Mouse (Mus musculus) right cerebral cortex, adult 18-20 months (tissue): ENCODE measurements around the gene Man1a.

Source experiments
- DNase-seq: peaks from one replicate; pipeline ENCODE4 v3.0.0; 2022; ENCODE audit warnings: mixed read lengths

Gene Man1a

DNA sequence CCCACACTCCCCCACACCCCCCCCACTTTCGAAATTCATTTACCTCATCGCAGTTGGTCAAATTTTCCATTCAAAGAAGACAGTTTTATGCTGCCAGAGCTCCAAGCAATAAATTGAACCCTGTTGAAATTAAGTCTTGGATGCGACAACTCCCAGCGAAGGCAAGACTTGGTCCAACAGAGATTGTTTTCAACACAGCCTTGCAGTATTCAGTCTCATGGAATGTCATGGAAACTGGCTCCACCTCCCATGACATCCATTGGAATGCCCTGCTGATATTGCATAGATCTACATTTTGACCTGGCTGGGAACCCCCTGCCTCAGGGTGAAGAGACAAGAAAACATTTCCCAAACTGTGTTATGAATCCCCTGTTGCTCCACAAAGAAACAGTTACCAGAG lies at the start of gene Man1a:
TSS of gene Man1a (minus strand) at position 190 of the 400 bp plus-strand sequence.
- no peak for DNase-seq

DNA sequence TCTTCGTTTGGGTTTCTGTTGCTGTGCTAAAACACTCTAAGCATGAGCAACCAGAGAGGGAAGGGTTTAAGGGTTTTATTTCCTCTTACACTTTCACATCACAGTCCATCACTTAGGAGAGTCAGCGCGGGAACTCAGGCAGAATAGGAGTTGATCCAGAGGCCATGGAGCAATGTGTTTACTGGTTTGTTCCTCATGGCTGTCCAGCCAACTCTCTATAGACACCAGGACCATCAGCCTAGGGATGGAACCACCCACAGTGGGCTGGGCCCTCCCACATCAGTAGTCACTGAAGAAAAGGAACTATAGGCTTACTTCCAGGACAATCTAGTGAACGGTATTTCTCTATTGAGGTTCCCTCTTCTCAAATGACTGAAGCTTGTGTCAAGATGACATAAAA lies 45.4 kb upstream of the Man1a start:
- DNase-seq = no peak

DNA sequence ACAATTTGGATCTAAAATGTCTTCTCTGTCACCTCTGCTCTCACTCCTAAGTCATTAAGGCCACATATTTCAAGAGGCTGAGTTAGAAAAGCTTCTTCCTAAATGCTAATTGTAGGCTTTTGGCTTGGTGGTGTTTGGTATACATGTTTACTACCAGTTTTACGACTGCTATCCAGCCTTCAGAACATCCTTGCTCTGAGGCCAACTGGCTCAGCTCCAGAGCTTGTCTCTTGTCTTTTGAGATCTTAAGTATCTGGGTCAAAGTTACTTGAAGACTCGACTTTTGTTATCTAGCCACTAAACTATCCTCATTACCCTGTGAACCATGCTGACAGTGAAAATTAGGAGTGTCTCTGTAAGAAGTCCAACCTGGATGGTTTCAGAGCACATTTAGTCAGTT lies 44.0 kb upstream of the Man1a start:
- DNase-seq = no peak

DNA sequence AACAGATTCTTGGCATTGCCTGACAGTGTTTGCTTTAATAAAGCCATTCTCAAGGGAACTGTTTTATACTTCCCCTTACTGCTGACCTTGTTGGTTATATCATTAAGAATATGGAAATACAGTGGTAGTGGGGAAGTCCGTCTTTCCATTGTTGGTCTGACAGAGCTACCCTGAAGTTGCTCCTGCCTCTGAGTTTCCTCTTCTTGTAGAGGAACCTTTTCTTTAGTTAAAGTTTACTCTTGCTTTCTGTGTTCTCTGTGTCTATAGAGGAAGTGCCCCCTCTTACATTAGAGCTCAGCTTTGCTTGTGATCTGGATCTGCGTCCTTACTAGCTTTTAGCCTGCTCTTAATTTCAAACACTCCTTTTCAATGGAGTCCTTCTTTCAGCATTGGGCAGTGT lies 42.9 kb upstream of the Man1a start:
- DNase-seq = no peak

DNA sequence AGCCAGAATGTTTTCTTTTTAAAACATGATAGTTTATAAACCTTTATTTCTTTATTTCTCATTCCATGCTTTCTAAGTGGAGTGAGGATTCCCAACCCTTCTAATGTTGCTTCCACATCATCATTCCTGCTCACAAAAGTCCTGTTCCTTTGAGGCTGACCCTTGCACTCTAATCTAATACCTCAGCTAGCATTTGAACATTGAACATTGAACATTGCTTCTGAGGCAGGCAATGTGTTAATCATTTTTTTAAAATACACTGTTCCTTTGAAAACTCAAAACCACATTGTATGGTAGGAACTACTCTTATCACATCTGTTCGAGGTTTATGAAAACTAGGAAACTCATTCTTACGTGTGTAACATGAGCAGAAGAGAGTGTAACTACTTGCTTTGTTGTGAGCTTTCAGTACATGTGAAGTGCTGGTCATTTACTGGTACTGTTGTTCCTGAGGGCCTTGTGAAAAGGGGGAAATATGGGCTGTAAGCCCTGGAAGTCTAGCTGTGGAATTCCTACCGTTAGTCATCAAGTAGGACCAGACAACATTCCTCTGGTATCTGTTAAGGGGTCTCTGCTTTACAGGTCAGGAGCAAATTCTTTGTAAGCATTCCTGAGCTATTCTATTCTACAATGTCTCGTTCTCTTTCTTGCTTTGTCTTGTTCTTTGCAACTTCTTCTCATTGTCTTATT lies 42.0 kb upstream of the Man1a start:
- no peak for DNase-seq

DNA sequence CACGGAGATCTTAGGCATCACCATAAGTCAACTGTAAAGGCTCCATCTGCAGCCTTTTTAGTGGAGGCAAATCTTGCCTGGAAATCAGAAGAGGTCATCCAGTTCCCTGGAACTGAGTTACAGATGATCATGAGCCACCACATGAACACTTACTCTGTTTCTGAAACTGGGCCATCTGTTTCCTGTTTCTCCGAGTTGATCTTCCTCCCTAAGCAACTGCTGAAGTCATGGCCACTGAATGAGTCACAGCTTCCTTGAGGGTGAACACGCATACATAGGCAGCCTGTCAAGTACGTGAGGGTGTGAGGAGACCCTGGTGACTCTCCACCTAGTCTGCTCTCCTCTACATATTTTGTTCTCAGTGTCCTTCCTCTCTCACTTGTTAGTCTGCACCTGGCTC lies 41.4 kb upstream of the Man1a start:
- DNase-seq = peak; percentile 17

GRCm38 (mm10) chr10:54103671-54104070 lies 27.3 kb upstream of the Man1a start:
- no peak for DNase-seq

DNA sequence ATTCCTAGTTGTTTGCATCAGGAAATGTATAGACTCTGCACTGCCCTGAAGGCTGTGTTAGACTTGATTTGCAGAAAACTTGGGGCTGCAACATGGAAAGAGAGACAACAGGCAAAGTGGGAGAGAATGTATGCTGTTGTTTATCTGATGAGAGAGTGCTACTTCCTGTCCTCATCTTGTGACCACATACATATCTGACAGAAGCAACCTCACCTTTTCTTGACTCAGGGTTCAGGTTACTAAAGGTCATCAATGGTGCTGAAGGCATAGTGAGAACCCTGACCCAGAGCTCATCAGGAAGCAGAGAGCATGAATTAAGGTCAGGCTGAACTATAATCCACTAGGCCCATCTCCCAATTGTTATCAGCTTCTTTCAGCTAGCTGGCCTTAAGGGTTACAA lies 15.7 kb upstream of the Man1a start:
- DNase-seq = no peak

GRCm38 (mm10) chr10:54089923-54090322 lies 13.5 kb upstream of the Man1a start:
- DNase-seq = no peak

DNA sequence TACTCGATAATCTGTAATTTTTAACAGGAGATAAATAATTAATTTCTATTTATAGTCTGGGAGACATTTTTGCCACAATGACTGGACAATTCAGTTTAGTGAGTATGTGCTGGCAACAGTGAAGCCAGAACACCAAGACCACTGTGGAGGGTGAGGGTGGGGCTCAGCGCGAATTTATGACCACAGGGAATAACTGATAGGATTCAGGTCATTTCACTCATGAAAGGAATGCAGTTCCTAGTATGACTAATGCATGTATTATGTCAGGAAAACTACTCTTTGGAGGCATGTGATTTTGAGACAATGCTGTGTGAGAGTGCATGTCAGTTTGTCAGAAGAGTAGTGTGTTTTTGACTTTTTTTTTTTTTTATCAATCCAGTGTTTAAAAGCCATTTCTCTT lies 10.9 kb upstream of the Man1a start:
- no peak for DNase-seq

DNA sequence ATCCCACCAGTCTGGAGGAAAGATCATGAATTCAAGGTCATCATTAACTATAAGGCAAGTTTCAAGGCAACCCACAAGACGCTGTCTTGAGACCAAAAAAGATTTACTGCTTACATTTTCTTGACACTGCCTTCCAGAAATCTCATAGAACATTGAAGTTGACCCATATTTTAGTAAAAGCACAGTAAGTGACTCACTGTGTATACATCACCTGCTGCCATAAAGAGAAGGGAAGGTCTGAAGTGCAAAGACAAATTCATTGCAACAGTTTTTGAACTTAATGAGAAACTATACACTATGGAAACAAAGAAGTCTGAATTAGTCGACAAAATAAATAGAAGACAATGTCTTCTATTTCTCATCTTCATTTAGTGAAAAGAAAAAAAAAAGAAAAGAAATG lies 8.7 kb upstream of the Man1a start:
- no peak for DNase-seq

- no peak for DNase-seq
These were observed 596 bp upstream of the Man1a start for GRCm38 (mm10) chr10:54077005-54077404.

DNA sequence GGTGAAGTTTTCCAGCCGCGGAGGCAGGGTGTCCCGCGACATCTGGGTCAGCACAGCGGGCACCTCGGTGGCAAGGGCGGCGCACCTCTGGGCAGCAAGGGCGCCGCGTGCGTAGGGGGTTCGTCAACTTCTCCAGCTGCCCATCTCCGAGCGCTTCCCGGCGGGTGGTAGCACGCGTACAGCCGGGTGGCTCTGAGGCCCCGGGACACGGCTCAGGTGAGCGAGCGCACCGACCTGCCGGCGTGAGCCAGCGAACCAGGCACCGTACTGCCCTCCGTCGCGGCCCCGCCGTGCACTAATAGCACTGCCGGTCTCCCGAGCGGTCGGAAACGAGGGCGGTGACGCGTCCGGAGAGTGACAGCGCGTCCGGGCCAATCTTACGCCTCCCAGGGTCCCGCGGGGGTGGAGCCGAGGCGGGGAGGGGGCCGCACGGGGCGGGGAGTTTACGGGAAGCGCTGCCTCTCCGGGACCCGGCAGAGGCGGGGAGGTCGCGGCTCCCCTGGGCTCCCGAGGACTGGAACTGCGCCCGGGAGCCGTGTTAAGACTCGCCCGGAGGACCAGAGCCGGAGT lies 883 bp downstream of the Man1a start:
- peak; percentile 86 for DNase-seq

- peak; percentile 23 for DNase-seq
These were observed 1.6 kb downstream of the Man1a start for GRCm38 (mm10) chr10:54074609-54075421.

GRCm38 (mm10) chr10:54074247-54074608 lies 2.2 kb downstream of the Man1a start:
- DNase-seq = no peak

- no peak for DNase-seq
These were observed 2.7 kb downstream of the Man1a start for GRCm38 (mm10) chr10:54073641-54074203.

DNA sequence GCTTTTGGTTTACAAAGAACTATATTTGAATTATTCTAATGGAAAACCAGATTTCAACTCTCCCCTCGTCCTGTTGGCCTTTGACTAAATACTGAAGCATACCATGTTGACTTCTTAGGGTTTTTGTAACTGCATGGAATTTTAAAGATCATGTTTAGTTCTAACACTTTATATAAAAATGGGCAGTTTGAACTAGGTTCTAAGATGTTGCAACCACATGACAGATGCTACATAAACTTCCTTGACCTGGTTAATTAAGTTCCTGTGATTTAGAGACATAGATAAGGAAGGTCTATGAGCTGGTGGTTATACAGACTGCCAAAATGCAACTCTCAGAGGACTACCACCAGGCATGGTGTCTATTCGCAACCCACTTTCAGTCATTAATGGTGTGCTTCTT lies 4.1 kb downstream of the Man1a start:
- DNase-seq = no peak

GRCm38 (mm10) chr10:54070496-54070895 lies 5.9 kb downstream of the Man1a start:
- no peak for DNase-seq

- DNase-seq = no peak
These were observed 7.0 kb downstream of the Man1a start for GRCm38 (mm10) chr10:54069412-54069811.

DNA sequence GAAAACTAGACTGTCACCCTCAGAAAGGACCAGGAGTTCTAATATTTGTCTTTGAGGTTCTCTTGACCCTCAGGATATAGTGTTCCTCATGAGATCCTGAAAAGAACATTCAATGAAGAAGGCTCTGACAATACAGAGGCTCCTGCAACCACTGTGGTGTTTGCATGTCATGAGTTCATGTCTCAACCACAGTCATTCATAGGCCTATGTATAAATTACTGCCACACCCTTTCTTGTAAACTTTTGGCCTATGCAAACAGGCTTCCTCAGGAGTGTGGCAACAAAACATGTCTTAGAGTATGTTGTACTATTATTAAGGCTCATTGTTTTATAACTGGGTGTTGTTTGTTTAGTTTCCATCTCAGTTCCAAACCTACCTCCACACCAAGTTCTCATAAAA lies 9.7 kb downstream of the Man1a start:
- no peak for DNase-seq

GRCm38 (mm10) chr10:54063551-54064260 lies 12.7 kb downstream of the Man1a start:
- DNase-seq = no peak

DNA sequence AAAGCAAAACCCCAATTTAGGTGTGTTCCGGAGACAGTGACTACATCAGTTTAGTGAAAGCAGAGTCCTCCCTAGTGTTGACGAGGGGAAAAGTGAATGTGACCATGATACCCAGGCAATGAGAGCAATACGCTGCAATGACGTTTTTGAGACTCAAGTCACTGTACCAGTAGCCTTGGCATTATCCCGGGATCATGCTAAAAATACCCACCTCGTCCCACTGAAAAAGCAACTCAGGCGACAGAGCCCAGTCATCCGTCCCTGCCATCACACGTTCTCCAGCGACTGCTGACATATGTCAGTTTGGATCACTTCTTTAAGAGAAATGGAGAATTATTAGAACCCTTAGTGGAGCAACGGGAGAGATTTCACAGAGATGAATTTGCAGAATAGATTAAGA lies 13.6 kb downstream of the Man1a start:
- no peak for DNase-seq

DNA sequence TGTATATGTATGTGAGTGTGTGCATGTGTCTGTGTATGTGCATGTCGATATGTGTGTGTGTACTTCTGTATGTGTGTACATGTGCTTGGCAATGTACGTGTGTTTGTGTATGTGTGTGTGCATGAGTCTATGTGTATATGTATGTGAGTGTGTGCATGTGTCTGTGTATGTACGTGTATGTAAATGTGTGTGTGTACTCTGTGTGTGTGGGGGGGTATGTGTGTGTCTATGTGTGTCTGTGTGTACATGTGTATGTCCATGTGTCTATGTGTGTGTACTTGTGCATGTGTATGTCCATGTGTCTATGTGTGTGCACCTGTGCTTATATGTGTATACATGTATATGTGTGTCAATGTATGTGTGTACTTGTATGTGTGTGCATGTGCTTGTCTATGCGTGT lies 15.2 kb downstream of the Man1a start:
- no peak for DNase-seq
